ENCODE assay signal across 21 mouse cellular contexts in genomic region chr8:36308056-36308455, GRCm38 (mm10).
"Had no signal": no experiment of that assay in that cellular context is flagged by ENCODE, and none has a peak within 500 bp of the region (broad histone marks: within the 10 kb centered on the region; RNA-seq: fewer than 3 reads in every experiment).

No protein-coding gene starts in this region.

- DNase-seq: layer of hippocampus, adult 9-11 months; liver; liver, embryonic 13.5 days; lung, embryonic 14.5 days; right cerebral cortex, adult 18-20 months; right cerebral cortex, postnatal 14 days; right cerebral cortex, postnatal 4 days; thymus, adult 2 months; thymus, postnatal 14 days; thymus, postnatal 4 days had no signal

- H3K9ac ChIP-seq: limb, embryonic 13.5 days; liver, embryonic 13.5 days; lung, embryonic 14.5 days; midbrain, embryonic 12.5 days; midbrain, embryonic 15.5 days; neural tube, embryonic 12.5 days; neural tube, embryonic 15.5 days had no signal

- ATAC-seq: intestine, postnatal 0 days; lung, postnatal 0 days; midbrain, embryonic 15.5 days had no signal

- H3K9me3 ChIP-seq: limb, embryonic 10.5 days; limb, embryonic 13.5 days; liver, embryonic 13.5 days; midbrain, embryonic 12.5 days; midbrain, embryonic 15.5 days; neural tube, embryonic 12.5 days; neural tube, embryonic 15.5 days had no signal

- H3K36me3 ChIP-seq: limb, embryonic 10.5 days; limb, embryonic 13.5 days; liver, embryonic 13.5 days; midbrain, embryonic 12.5 days; midbrain, embryonic 15.5 days; neural tube, embryonic 12.5 days; neural tube, embryonic 15.5 days had no signal

- H3K4me3 ChIP-seq: limb, embryonic 10.5 days; limb, embryonic 13.5 days; liver, embryonic 13.5 days; midbrain, embryonic 12.5 days; midbrain, embryonic 15.5 days; neural tube, embryonic 12.5 days; neural tube, embryonic 15.5 days had no signal

- H3K4me2 ChIP-seq: limb, embryonic 13.5 days; liver, embryonic 13.5 days; lung, embryonic 14.5 days; midbrain, embryonic 12.5 days; midbrain, embryonic 15.5 days; neural tube, embryonic 12.5 days; neural tube, embryonic 15.5 days had no signal

- H3K27me3 ChIP-seq: limb, embryonic 13.5 days; liver, embryonic 13.5 days; midbrain, embryonic 12.5 days; midbrain, embryonic 15.5 days; neural tube, embryonic 12.5 days; neural tube, embryonic 15.5 days had no signal

- H3K4me1 ChIP-seq: limb, embryonic 10.5 days; liver, embryonic 13.5 days; midbrain, embryonic 12.5 days; midbrain, embryonic 15.5 days; neural tube, embryonic 12.5 days; neural tube, embryonic 15.5 days had no signal

- H3K27ac ChIP-seq: kidney, postnatal 0 days; limb, embryonic 10.5 days; limb, embryonic 13.5 days; liver, embryonic 13.5 days; macrophage; midbrain, embryonic 12.5 days; midbrain, embryonic 15.5 days; neural tube, embryonic 12.5 days; neural tube, embryonic 15.5 days; stomach, postnatal 0 days had no signal
